Mouse (Mus musculus) embryo, embryonic 9.5 days (tissue): ENCODE results near the gene Kif21b.

Experiments used
- DNase-seq: peaks from one replicate; pipeline ENCODE4 v3.0.0-alpha.2; 2017; ENCODE audit errors: extremely low spot score

The Kif21b gene

DNA sequence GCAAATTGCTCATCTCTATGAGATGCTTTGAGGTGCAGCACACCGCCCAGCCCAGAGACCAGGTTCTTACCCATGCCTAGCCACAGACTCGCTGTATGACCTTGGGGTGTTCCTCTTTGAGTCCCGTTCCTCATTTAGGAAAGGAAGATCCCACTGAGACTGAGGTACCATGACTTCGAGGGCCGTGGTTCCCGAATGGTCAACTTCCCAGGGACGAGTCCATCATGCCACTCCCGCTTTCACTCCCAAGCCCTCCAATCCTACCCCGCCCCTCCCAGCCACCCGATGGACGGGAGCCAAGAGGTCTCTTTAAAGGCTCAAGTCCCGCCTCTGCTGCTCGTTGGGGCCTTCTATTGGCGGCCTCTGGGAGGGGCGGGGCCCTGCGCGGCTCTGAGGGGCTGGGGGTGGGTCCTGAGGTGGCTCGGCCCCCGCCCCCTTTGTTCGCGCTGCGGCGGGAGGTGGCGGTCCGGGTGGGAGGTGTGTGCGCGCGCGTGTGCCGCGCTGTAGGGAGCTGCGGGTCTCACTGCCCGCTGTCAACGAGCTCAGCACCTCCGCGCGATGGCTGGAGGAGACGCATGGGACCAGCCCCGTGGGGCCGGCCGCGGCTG, at the start of gene Kif21b:
TSS of gene Kif21b (plus strand) at position 439 of the 608 bp plus-strand sequence.
- peak; percentile 96 for DNase-seq

DNA sequence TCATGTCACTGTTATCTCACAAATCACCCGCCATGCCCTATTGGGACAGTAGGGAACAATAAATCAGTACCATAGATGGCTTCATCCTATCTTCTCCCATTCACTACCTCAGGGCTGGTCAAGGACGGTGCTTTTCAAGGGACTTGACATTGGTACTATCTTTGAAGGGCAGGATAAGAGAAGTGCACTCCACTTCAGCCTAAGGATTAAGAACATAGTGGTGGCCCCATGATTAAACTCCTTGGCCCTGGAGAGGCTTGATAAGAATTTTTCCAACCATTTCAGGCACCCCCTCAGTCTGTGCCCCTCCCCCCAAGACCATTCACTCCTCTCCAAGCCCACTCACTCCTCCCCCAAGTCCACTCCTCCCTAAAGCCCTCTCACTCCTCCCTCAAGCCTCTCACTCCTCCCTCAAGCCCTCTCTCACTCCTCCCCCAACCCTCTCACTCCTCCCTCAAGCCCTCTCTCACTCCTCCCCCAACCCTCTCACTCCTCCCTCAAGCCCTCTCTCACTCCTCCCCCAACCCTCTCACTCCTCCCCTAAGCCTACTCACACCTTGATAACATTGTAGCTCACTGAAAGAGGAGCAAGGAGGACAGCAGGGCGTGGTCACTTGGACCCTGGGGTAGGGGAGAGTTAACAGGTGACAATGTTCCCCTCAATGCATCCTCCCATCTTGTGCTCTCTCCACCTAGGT, 45.1 kb upstream of the Kif21b start:
- DNase-seq: no peak

DNA sequence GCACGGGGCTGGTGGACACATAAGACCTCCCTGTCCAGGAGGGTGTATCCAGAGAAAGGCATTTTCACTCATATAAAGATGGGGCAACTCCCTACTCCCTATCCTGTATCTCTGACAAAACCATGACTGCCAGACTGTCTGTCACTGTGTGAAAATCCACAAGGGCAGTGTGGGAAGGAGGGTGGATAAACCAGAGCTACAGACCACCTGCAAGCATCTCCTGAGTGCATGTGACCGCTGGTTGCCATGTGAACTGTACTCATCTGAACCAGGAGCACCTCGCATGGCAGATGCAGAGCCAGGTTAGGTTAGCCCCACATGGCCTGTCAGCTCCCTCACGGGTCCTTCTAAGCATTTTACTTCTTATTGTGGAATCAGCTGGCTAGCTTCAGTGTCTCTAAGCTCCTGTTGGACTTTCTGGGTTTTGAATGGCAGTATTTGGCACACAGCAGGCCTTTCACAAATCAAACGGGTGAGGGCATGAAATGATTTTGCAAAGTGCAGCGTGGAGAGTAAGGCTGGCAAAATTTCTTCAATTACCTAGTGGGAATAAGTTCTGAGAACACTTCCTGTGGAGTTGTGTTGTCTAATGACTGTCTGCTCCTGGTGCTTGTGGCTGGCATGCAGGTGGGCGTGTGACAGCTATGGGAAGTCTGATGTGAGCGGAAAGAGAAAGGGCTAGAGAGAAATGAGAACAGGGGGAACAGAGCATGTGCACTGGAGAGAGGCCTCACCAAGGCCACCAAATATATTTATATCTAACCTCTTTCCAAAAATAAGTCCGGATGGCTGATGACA, 41.6 kb upstream of the Kif21b start:
- no peak for DNase-seq

DNA sequence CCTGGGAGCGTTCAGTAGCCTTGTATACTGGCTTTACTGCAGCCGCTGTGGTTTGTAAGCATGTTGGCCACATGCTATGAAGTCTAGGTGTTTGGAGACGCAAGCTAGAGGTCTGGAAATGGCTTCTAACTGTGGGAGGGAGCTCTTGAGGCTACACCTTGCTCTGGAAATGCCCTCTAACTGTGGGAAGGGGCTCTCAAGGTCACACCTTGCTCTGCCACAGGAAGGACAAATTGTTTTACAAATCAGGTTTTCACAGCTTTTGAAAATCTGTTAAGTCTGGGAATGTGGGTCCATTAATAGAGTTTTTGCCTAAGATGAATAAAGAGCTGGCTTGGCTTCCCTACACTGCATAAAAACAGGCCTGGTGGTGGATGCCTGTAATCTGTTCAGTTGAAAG, 37.5 kb upstream of the Kif21b start:
- no peak for DNase-seq

DNA sequence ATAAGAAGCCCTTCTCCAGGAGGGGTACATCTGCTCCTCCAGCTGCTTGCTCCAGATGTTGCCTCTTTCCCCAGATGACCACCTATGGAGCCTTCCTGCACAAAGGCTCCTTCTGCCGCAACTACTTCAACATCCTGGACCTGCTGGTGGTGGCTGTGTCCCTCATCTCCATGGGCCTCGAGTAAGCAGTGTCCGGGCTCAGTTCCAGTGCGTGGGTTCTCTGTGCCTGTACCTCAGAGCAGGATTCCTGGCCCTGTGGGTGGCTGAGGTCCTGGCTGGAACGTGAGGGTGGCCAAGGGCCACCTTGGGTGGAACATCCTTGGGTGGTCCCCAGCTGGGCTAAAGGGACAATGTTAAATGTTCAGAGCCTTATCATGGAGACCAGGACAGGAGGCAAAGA, 36.4 kb upstream of the Kif21b start:
- DNase-seq: no peak

DNA sequence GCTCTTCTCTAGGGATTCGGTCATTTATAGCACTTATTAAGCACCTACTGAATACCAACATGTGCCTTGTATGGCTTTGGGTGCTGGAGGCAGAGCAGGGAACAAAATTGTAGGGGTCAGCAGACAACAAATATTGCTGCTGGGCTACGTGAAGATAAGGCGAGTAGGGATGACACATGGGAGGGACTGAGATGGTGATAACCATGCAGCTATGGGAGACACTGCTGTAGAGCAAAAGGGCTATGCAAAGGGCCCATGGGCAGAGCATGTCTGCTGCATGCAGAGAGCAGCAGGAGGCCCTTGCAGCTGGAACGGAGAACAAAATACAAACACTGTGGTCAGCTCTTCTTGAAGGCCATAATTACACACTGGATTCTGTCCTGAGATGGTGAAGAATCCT, 29.1 kb upstream of the Kif21b start:
- no peak for DNase-seq

DNA sequence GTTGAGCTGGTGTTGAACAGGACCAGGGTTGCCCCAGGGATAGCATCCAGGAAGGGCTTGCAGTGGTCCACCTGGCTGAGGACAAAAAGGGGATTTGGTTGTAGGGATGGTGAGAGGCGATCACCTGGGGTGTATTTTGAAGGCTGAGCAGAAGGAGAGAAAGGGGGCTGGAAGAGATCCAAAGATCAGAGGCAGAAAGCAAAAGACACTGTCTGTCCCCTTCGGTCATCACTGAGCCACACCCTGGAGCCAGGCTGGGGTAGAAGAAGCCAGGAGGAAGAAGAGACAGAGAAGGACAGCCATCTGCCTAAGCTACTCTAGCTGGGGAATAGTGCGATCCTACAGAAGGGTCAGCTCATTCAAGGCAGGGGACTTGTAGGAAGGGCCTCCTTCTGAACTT, 28.6 kb upstream of the Kif21b start:
- no peak for DNase-seq

DNA sequence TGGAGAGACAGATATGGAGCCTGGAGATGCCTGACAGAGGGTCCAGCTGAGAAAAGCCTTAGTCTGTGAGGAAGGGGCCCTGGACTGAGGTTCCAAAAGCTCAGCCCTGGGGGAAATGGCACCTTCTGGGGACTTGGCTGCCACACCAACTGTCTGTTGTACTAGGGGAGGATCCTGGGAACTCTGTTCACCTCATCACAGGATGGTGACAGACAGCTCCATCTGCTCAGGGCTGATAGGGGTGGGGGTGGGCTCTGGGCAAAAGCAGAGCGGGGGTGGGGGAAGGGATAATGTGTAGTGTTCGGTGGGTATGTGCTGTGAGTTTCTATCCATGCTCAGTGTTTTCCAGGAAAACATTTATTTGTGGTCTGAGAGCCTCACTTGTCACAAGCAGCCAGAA, 28.2 kb upstream of the Kif21b start:
- no peak for DNase-seq

DNA sequence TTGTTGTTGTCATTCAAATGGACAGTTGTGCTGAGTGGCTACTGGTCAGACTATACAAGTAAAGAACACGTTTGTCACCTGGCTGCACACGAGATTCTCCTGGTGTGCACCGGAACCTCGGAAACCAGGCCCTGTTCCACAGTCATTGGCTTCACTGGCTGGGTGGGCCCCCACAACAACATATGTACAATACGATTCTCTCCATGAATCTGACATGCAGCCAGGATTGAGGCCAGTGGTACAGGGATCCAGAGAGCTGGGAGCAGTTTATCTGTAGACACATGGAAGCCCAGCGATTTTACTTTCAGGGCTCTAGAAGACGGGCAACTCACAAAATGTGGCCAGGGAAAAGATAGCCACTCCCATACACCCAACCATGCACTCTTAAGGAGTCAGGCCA, 27.5 kb upstream of the Kif21b start:
- DNase-seq: no peak

DNA sequence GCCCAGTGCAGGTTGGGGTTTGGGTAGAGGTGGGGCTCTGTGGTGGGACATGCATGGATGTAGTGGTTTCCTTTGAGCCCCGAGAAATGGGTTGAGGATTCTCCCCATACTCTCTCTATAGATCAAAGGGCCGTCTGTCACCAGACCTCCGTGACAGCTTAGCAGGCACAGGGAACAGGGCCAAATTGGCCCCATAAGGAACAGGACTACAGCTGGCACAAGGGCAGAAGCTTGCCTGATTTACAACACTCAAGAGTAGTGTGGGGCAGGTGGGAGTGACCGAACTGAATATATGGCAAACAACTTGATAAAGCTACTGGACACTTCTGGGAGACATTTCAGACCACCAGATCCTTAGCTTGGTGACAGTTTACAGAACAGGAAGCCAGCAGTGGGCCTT, 26.4 kb upstream of the Kif21b start:
- no peak for DNase-seq

DNA sequence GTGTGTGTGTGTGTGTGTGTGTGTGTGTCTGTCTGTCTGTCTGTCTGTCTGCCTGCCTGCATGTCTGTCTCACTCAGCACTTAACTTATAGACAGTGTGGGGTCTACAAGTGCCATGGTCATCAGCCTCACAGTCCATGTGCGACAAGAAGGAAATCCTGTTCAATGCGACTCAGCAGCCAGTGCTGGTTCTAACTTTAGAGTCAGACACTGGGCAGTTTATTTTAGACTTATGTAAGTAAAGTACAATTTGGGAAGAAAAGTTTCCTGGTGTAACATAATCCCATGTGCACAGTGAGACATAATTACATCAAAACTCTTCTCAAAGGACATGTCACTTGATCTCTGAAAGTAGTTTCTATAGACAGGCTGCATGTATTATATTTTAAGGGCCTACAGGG, 21.7 kb upstream of the Kif21b start:
- DNase-seq: no peak

DNA sequence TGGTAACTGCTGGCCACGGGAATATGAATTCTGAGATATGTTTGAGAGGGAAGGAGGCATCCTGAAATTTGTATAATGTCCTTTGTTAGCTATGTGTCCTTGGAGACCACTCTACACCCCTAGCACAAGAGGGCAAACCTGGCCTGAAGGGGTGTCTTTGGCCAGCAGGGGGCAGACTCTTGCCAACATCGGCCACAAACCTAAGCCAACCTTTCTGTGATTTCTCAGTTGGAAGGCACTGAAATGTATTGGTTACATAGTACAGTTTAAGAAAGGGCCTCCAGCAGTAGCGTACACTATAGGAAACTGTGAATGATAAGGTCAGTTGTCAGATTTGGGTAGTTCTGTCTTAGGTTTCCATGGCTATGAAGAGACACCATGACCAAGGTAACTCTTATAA, 15.0 kb upstream of the Kif21b start:
- no peak for DNase-seq

DNA sequence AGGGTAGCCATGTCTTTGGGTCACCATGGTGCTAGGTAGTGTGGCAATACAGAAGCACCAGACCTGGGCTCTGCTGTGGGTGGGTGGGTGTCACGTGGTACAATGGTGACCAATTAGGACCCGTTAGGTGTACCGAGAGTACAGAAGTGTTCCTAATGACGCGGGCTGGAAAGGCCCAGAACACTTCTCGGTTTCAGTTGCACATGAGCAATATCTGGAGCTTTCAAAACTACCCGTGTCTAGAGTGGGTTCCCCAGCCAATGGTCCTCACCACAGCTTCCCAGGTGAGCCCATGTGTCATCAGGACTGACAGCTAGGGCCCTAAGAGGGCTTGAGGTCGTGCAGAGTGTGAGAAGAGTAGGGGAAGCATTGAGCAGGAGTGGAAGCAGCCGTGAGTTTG, 14.1 kb upstream of the Kif21b start:
- DNase-seq: no peak

DNA sequence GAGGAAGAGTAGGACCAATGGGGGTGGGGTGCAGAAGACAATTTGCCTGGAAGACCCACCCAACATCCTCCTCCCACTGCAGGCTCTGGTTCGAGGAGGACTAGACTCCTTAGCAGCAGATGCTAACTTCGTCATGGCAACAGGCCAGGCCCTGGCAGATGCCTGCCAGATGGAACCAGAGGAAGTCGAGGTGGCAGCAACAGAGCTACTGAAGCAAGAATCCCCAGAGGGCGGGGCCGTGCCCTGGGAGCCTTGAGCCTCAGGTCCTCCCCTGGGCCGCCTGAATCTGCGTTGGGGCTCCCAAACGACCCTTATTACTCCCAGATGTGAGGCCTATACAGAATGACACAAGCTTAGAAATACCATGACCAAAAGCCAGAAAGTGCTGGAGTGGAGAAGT, 12.3 kb upstream of the Kif21b start:
- DNase-seq: no peak

DNA sequence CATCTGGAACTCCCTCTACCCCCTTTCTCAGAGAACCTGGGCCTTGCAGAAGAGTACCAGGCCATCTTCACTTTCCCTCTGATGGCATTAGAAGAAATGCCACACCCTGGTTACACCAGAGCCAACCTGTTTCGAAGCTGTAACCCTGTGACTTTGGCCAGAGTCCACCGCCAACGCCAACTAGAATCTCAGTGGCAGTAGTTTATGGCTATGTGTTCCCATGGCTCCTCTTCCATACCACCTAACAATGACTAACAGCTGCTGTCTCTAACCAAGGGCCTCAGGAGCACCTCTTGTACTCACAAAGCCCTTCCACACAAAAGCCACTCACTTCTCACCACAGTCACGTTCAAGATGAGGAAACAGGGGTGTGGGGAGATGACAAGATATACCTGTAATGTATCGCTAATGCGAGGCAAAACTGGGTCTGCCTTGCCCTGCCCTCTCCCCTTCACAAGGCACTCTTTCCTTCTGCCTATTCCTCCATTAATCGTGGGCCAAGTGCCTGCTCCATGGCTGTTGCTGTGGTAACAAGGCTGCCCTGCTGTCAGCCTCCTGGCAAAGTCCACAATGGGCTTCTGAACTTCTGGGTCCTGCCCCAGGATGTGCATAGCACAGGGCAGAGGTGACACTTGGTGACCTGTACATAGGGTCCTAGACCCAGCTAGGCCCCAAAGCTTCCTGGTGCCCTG, 11.5 kb upstream of the Kif21b start:
- no peak for DNase-seq

DNA sequence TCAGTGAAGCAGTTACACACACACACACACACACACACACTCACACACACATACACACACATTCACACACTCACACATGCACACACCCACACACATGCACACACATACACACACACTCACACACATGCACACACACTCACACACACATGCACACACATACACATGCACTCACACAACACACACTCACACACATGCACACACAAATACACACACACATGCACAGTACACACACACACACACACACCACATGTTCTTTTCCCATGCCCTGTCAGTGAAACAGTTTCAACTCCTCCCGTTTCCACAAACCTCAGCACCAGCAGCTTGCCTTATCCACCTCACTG, 11.0 kb upstream of the Kif21b start:
- DNase-seq: no peak

DNA sequence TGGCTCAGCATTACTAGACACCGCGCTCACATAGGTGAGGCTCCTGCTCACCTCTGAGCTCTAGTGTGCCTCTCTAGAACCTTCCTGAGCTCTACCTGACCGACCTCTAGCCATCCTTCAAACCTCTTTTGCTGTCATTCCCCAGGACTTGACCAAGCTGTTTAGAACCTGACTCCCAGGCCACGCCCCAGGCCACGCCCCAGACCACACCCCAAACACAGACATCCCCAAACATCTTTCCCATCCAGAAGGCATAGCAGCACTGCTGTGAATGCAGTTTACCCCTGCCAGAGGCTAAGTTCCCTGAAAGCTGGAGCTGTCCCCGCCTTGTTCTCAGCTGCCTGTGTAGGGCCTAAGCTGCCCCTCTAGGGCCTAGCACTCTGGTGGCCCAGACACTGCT, 10.4 kb upstream of the Kif21b start:
- DNase-seq: no peak

DNA sequence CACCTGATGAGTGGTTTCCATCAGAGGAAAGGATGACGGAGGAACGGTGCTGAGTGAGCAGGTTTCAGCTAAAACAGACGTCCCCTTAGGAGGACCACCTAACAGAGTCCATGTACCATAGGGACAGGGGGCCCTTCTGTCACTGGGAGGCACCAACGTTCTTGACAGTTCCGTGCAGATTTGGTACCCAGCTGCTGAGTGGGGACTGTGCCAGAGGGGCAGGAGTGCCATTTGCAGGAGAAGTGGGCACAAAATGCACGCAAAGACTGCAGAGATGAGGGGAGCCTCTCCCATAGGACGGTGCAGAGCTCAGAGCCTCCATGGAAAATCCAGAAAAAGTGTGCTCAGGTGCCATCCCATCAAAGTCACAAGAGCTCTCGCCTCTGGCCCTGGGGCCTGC, 9.2 kb upstream of the Kif21b start:
- no peak for DNase-seq

DNA sequence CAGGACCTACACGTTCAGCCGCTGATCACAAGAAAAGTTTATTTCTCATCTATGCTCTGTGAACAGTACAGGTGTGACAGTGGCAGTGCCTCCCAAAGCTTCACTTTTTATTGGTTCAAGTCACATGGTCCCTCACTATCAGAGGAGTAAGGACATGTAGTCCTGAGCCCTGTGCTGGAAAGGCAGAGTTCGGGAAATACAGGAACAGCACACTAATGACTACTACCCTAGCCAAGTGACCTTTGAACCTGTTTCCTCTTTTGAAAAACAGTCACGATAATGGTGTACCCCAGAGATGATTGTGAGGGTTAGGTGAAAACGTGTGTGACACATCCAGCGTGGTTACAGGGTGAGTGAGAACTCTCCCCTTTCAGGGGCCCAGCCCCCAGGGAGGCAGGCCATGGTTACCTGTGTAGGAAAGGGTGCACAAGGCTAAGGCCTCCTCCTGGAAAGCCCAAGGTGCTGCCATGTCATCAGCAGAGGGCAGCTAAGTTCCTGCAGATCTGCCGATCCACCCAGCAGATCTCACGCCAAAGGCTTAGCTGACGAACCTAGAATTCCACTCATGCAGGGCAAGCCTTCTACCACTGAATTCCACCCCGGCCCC, 4.9 kb upstream of the Kif21b start:
- DNase-seq: no peak

DNA sequence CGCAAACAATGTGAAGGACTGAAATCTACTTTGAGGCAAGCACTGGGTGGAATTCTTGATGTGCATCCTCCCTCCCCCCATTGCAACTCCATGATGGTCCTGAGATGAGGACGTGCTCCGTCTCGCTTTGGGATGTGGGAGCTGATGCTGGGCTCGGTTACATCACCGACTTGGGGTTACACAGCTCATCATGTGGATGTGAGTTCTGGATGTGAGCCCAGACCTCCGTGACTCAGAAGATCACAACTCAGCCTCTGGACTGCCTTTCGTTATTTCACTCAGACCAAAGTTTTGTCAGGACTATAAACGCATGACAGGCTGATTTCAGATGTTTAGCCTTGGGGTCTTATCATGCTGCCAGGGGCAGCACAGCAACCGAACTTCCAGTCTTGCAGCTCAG, 4.3 kb upstream of the Kif21b start:
- no peak for DNase-seq

DNA sequence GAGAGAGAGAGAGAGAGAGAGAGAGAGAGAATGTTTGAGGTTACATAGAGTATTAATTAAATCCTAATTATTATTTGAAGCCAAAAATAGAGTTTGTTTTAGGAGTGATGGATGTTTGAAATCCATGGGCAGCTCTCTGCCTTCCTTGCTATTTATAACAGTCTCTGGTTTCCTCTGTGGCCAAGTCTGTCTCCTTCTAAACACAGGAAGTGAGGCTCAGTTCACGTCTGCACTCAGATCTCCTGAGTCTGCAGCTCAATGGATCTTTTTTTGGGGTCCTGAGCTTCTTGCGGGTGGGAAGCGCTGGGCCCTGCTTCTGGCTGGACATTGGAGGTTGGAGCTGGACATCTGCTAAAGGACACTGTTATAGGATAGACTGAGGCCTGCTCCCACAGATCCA, 3.3 kb upstream of the Kif21b start:
- no peak for DNase-seq

DNA sequence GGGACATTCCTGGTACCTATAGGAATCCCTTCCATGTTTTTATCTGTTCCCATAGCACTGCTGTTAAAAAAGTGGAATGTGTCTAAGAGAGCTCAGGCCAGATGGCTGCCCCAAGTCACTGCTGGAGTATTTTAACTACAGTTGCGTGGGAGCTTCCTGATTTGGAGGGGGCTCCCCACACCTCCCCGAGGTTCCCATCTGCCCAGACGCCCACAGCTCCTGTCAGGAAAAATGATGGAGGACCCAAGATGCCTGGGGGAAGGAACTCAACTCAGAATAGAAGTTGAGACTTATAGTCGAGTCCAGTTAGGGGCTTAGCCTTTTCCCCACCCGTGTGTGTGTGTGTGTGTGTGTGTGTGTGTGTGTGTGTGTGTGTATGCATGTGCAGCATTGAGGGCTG, 2.8 kb upstream of the Kif21b start:
- no peak for DNase-seq
